Mouse (Mus musculus): ENCODE data around the gene Rnf6. TPM values are rescaled to one million over a fixed set of nuclear protein-coding genes. Genes with fewer than 3 reads are reported as not detected.

Rnf6 gene
- polyA plus RNA-seq, 1 experiment from 2014 or later = 71.2 TPM

DNA sequence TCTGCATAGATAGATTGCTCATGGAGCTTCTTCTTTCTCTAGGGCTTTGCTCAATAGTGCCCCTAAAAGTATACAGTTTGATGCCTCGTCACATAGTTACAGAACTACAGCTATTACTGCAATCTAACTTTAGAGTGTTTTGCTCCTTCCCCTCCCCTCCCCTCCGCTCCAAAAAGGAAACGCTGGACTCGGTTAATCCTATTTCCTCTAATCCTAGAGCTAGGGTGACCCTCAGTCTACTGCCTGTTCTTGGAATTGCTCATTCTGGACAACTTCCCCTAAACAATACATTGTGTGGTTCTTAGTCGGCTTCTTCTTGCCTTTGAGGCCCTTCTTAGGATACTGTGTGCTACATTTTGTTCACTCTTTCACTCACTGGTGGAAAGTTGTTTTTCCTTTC, 26.4 kb upstream of the Rnf6 start:
- Histone ChIP-seq H3K27ac (ENCODE audit: low read length) (no peak overlapping the region), H3K4me1 (ENCODE audit: insufficient read depth, low read length) (peaks cover 4% of the 10 kb centered on the region; the same call in 1 of the 2 replicates), H3K4me3 (ENCODE audit: low read length) (no peak overlapping the region), H3K9me3 (ENCODE audit: low read length) (no peaks in the 10 kb centered on the region), H3K9ac (replicated peaks; ENCODE audit: low read length) (no peak overlapping the region), H3K27me3 (ENCODE audit: insufficient read depth, low read length) (no peaks in the 10 kb centered on the region), H3K36me3 (ENCODE audit: insufficient read depth, low read length) (no peaks in the 10 kb centered on the region), H3K4me2 (replicated peaks; ENCODE audit: low read depth, low read length) (no peak overlapping the region)
- no peak for ATAC-seq (ENCODE audit: low FRiP score, low TSS enrichment)
- 74% methylated on average over 5 of the region's 5 CpGs for WGBS

- H3K36me3 ChIP-seq (ENCODE audit: insufficient read depth, low read length) = no peaks in the 10 kb centered on the region
- H3K27ac ChIP-seq (ENCODE audit: low read length) = no peak overlapping the region
- no peak for ATAC-seq (ENCODE audit: low FRiP score, low TSS enrichment)
- H3K4me3 ChIP-seq (ENCODE audit: low read length) = no peak overlapping the region
- H3K9me3 ChIP-seq (ENCODE audit: low read length) = no peaks in the 10 kb centered on the region
- H3K27me3 ChIP-seq (ENCODE audit: insufficient read depth, low read length) = no peaks in the 10 kb centered on the region
- no peak overlapping the region for H3K9ac ChIP-seq (replicated peaks; ENCODE audit: low read length)
- H3K4me1 ChIP-seq (ENCODE audit: insufficient read depth, low read length) = peaks cover 4% of the 10 kb centered on the region; the same call in 1 of the 2 replicates
- WGBS = 97% methylated on average over 1 of the region's 1 CpGs
- H3K4me2 ChIP-seq (replicated peaks; ENCODE audit: low read depth, low read length) = no peak overlapping the region
These were observed 25.0 kb upstream of the Rnf6 start for GRCm38 (mm10) chr5:146246386-146246785.

DNA sequence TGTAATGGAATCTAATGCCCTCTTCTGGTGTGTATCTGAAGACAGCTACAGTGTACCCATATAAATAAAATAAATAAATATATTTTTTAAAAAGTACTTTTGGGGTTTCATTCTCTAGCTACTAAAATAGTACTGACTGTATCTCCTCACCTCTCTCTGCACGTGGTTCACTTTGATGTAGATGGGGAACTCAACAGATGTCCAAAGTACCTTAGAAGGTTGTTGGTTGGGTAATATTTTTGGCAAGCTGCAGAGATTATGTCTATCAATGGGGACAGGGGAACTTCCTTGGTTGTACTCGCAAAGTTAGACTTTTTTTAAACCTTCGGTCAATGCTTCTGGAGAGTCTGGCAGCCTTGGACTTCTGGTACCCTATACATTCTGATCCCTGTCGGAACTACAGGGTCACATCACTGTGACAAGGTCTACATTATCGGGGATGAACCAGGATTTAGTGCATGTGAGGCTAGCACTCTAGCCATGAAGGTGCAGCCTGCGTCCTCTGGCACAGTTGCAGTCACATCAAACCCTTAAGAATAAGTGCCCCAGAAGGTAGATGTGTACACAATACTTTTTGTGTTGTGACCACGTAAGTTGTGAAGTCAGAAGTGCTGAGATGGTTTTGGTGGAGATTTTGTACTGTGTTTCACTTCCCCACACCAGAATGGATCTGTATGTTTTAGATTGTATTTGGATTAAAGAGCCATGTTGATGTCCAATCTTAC, 24.5 kb upstream of the Rnf6 start:
- peaks cover 4% of the 10 kb centered on the region; the same call in 1 of the 2 replicates for H3K4me1 ChIP-seq (ENCODE audit: insufficient read depth, low read length)
- no peaks in the 10 kb centered on the region for H3K36me3 ChIP-seq (ENCODE audit: insufficient read depth, low read length)
- no peak overlapping the region for H3K4me2 ChIP-seq (replicated peaks; ENCODE audit: low read depth, low read length)
- WGBS = 89% methylated on average over 7 of the region's 7 CpGs
- ATAC-seq (ENCODE audit: low FRiP score, low TSS enrichment) = no peak
- no peak overlapping the region for H3K4me3 ChIP-seq (ENCODE audit: low read length)
- H3K27me3 ChIP-seq (ENCODE audit: insufficient read depth, low read length) = no peaks in the 10 kb centered on the region
- H3K27ac ChIP-seq (ENCODE audit: low read length) = no peak overlapping the region
- no peaks in the 10 kb centered on the region for H3K9me3 ChIP-seq (ENCODE audit: low read length)
- H3K9ac ChIP-seq (replicated peaks; ENCODE audit: low read length) = no peak overlapping the region

DNA sequence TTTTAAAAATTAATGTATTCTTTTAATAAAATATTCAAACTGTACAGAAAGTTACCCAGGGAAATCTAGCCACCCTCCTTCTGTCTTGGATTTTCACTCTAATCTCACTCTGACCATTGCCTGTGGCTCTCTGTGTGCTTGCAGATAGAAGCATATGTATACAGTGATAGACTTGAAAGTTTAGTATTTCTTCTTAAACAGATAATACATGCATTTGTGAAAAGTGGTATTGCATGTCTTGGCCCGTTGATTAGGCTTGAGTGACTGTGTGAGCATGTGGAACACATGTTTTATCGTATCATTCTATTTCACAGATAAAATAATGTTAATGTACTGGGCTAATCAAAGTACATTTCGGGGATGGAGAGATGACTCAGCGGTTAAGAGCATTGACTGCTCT, 23.8 kb upstream of the Rnf6 start:
- 97% methylated on average over 4 of the region's 4 CpGs for WGBS

GRCm38 (mm10) chr5:146241202-146241601, 19.8 kb upstream of the Rnf6 start:
- no peaks in the 10 kb centered on the region for H3K27me3 ChIP-seq (ENCODE audit: insufficient read depth, low read length)
- no peak overlapping the region for H3K4me2 ChIP-seq (replicated peaks; ENCODE audit: low read depth, low read length)
- no peak overlapping the region for H3K27ac ChIP-seq (ENCODE audit: low read length)
- no peak for ATAC-seq (ENCODE audit: low FRiP score, low TSS enrichment)
- H3K4me3 ChIP-seq (ENCODE audit: low read length) = no peak overlapping the region
- no peaks in the 10 kb centered on the region for H3K9me3 ChIP-seq (ENCODE audit: low read length)
- no peaks in the 10 kb centered on the region for H3K36me3 ChIP-seq (ENCODE audit: insufficient read depth, low read length)
- H3K9ac ChIP-seq (replicated peaks; ENCODE audit: low read length) = no peak overlapping the region
- WGBS = 81% methylated on average over 3 of the region's 3 CpGs
- H3K4me1 ChIP-seq (ENCODE audit: insufficient read depth, low read length) = peaks cover 44% of the 10 kb centered on the region

More for the DNA sequence above, 23.8 kb upstream of the Rnf6 start:
- Histone ChIP-seq H3K9ac (replicated peaks; ENCODE audit: low read length) (no peak overlapping the region), H3K9me3 (ENCODE audit: low read length) (no peaks in the 10 kb centered on the region), H3K4me3 (ENCODE audit: low read length) (no peak overlapping the region), H3K27ac (ENCODE audit: low read length) (no peak overlapping the region), H3K36me3 (ENCODE audit: insufficient read depth, low read length) (no peaks in the 10 kb centered on the region), H3K4me1 (ENCODE audit: insufficient read depth, low read length) (peaks cover 10% of the 10 kb centered on the region; the same call in 1 of the 2 replicates), H3K4me2 (replicated peaks; ENCODE audit: low read depth, low read length) (no peak overlapping the region), H3K27me3 (ENCODE audit: insufficient read depth, low read length) (no peaks in the 10 kb centered on the region)
- ATAC-seq (ENCODE audit: low FRiP score, low TSS enrichment) = no peak

- no peaks in the 10 kb centered on the region for H3K36me3 ChIP-seq (ENCODE audit: insufficient read depth, low read length)
- H3K4me1 ChIP-seq (ENCODE audit: insufficient read depth, low read length) = peaks cover 47% of the 10 kb centered on the region
- ATAC-seq (ENCODE audit: low FRiP score, low TSS enrichment) = no peak
- no peaks in the 10 kb centered on the region for H3K27me3 ChIP-seq (ENCODE audit: insufficient read depth, low read length)
- H3K4me3 ChIP-seq (ENCODE audit: low read length) = no peak overlapping the region
- H3K9ac ChIP-seq (replicated peaks; ENCODE audit: low read length) = no peak overlapping the region
- peak overlapping the region; percentile 13; the same call in 1 of the 2 replicates for H3K27ac ChIP-seq (ENCODE audit: low read length)
- H3K9me3 ChIP-seq (ENCODE audit: low read length) = no peaks in the 10 kb centered on the region
- WGBS = 75% methylated on average over 2 of the region's 2 CpGs
- H3K4me2 ChIP-seq (replicated peaks; ENCODE audit: low read depth, low read length) = no peak overlapping the region
These were observed 19.4 kb upstream of the Rnf6 start for GRCm38 (mm10) chr5:146240771-146241170.

DNA sequence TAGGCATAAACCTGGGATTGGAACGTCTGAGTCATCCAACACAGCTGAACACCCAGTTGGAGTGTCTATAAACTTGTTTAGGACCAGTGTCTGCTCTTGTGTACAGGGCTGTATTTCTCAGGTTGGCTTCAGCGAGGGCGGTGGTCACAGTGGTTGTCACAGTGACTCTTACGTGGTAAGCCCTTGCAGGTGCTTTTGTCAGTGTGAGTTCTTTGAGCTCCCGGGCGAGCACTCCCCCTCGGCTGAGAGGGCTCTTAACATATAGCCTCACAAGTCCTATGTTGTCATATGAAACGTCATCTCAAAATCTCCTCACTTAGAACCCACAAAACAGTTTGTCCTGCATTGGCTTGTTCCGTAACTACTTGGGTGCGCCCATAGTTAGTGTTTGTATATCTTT, 16.9 kb upstream of the Rnf6 start:
- 79% methylated on average over 10 of the region's 10 CpGs for WGBS
- Histone ChIP-seq H3K36me3 (ENCODE audit: insufficient read depth, low read length) (no peaks in the 10 kb centered on the region), H3K27me3 (ENCODE audit: insufficient read depth, low read length) (no peaks in the 10 kb centered on the region), H3K4me3 (ENCODE audit: low read length) (no peak overlapping the region), H3K9me3 (ENCODE audit: low read length) (no peaks in the 10 kb centered on the region), H3K27ac (ENCODE audit: low read length) (no peak overlapping the region), H3K9ac (replicated peaks; ENCODE audit: low read length) (no peak overlapping the region), H3K4me2 (replicated peaks; ENCODE audit: low read depth, low read length) (no peak overlapping the region), H3K4me1 (ENCODE audit: insufficient read depth, low read length) (peaks cover 57% of the 10 kb centered on the region)
- no peak for ATAC-seq (ENCODE audit: low FRiP score, low TSS enrichment)

GRCm38 (mm10) chr5:146234336-146234735, 13.0 kb upstream of the Rnf6 start:
- ATAC-seq (ENCODE audit: low FRiP score, low TSS enrichment) = no peak
- Histone ChIP-seq H3K36me3 (ENCODE audit: insufficient read depth, low read length) (no peaks in the 10 kb centered on the region), H3K4me2 (replicated peaks; ENCODE audit: low read depth, low read length) (no peak overlapping the region), H3K9ac (replicated peaks; ENCODE audit: low read length) (no peak overlapping the region), H3K4me3 (ENCODE audit: low read length) (no peak overlapping the region), H3K4me1 (ENCODE audit: insufficient read depth, low read length) (peaks cover 62% of the 10 kb centered on the region), H3K27ac (ENCODE audit: low read length) (no peak overlapping the region), H3K27me3 (ENCODE audit: insufficient read depth, low read length) (no peaks in the 10 kb centered on the region), H3K9me3 (ENCODE audit: low read length) (no peaks in the 10 kb centered on the region)
- WGBS = 84% methylated on average over 1 of the region's 1 CpGs

- H3K36me3 ChIP-seq (ENCODE audit: insufficient read depth, low read length) = no peaks in the 10 kb centered on the region
- peak overlapping the region; percentile 79 for H3K4me2 ChIP-seq (replicated peaks; ENCODE audit: low read depth, low read length)
- H3K4me3 ChIP-seq (ENCODE audit: low read length) = peak overlapping the region; percentile 82
- no peak for ATAC-seq (ENCODE audit: low FRiP score, low TSS enrichment)
- H3K27ac ChIP-seq (ENCODE audit: low read length) = no peak overlapping the region
- H3K4me1 ChIP-seq (ENCODE audit: insufficient read depth, low read length) = peaks cover 47% of the 10 kb centered on the region
- H3K9me3 ChIP-seq (ENCODE audit: low read length) = no peaks in the 10 kb centered on the region
- no peaks in the 10 kb centered on the region for H3K27me3 ChIP-seq (ENCODE audit: insufficient read depth, low read length)
- 68% methylated on average over 11 of the region's 11 CpGs for WGBS
- H3K9ac ChIP-seq (replicated peaks; ENCODE audit: low read length) = 0 out of 2 replicates have a peak overlapping the region, but pooled peaks have one; percentile 51
These were observed 11.5 kb upstream of the Rnf6 start for GRCm38 (mm10) chr5:146232816-146233215.

- H3K9me3 ChIP-seq (ENCODE audit: low read length) = no peaks in the 10 kb centered on the region
- no peaks in the 10 kb centered on the region for H3K27me3 ChIP-seq (ENCODE audit: insufficient read depth, low read length)
- no peak overlapping the region for H3K27ac ChIP-seq (ENCODE audit: low read length)
- peak overlapping the region; percentile 79 for H3K4me2 ChIP-seq (replicated peaks; ENCODE audit: low read depth, low read length)
- H3K9ac ChIP-seq (replicated peaks; ENCODE audit: low read length) = peak overlapping the region; percentile 91
- no peaks in the 10 kb centered on the region for H3K36me3 ChIP-seq (ENCODE audit: insufficient read depth, low read length)
- H3K4me3 ChIP-seq (ENCODE audit: low read length) = peak overlapping the region; percentile 82
- ATAC-seq (ENCODE audit: low FRiP score, low TSS enrichment) = no peak
- WGBS = 39% methylated on average over 6 of the region's 6 CpGs
- peaks cover 43% of the 10 kb centered on the region for H3K4me1 ChIP-seq (ENCODE audit: insufficient read depth, low read length)
These were observed 10.8 kb upstream of the Rnf6 start for GRCm38 (mm10) chr5:146232056-146232675.
